Mouse (Mus musculus) heart, embryonic 16.5 days (tissue): Measurements from ENCODE around the gene Gtsf1. TPM values are rescaled to one million over a fixed set of nuclear protein-coding genes. Genes with fewer than 3 reads are reported as not detected.

Experiments
- ATAC-seq: fragments of 200-750 bp; cut with Nextera tagmentation; replicated peaks from 2 replicates; pipeline ENCODE4 v1.8.0; 2017; ENCODE audit warnings: moderate number of reproducible peaks; ENCODE audit not compliant: insufficient read depth, low FRiP score; ENCODE audit errors: extremely low read depth
- H3K27ac ChIP-seq: fragments of 300-500 bp; sonication (generic); 2 replicates; pipeline ENCODE4 v1.5.1; 2014; ENCODE audit warnings: mild to moderate bottlenecking, low read length, control low read depth, moderate library complexity
- H3K27me3 ChIP-seq: fragments of 300-500 bp; sonication (generic); 2 replicates; pipeline ENCODE4 v1.6.1; 2014; ENCODE audit warnings: low read length, mixed read lengths; ENCODE audit not compliant: control insufficient read depth, insufficient read depth
- H3K36me3 ChIP-seq: fragments of 300-500 bp; sonication (generic); 2 replicates; pipeline ENCODE4 v1.6.1; 2014; ENCODE audit not compliant: control insufficient read depth, insufficient read depth
- H3K4me1 ChIP-seq: fragments of 300-500 bp; sonication (generic); 2 replicates; pipeline ENCODE4 v1.6.1; 2014; ENCODE audit warnings: low read length, mixed read lengths; ENCODE audit not compliant: control insufficient read depth, insufficient read depth
- H3K4me2 ChIP-seq: fragments of 300-500 bp; sonication (generic); 2 replicates; pipeline ENCODE4 v1.6.1; 2014; ENCODE audit warnings: low read depth, mild to moderate bottlenecking, control low read depth, low read length
- H3K4me3 ChIP-seq: fragments of 300-500 bp; sonication (generic); 2 replicates; pipeline ENCODE4 v1.5.1; 2014; ENCODE audit warnings: mild to moderate bottlenecking, control low read depth, low read length
- H3K9ac ChIP-seq: fragments of 300-500 bp; sonication (generic); 2 replicates; pipeline ENCODE4 v1.6.1; 2014; ENCODE audit warnings: low read length, control low read depth
- H3K9me3 ChIP-seq: fragments of 300-500 bp; sonication (generic); replicated peaks from 2 replicates; pipeline ENCODE4 v1.6.1; 2016; ENCODE audit warnings: low read length; ENCODE audit not compliant: control insufficient read depth
- WGBS: fragments of 180-500 bp; shearing (Covaris S2); extraction: QIAGEN DNeasy Blood & Tissue Kit; methylation state at CpG from one replicate; pipeline ENCODE4 v1.1.7; 2014; 5-methylcytosine and 5-hydroxymethylcytosine counted together
- polyA plus RNA-seq: library from polyadenylated mRNA; unstranded; fragments of >200 nt; fragmentation: Nextera tagmentation; extraction: Ambion mirVana; gene quantifications from 2 replicates; pipeline ENCODE4 v1.2.1, GENCODE M21; 2015

The Gtsf1 gene
- polyA plus RNA-seq, 1 experiment from 2014 or later, result 15.3 TPM

GRCm38 (mm10) chr15:103354690-103355089 is 75.6 kb downstream of the Gtsf1 start:
- Histone ChIP-seq H3K27ac (peak overlapping the region; percentile 94), H3K36me3 (peaks cover 54% of the 10 kb centered on the region), H3K9ac (peak overlapping the region; percentile 43)

GRCm38 (mm10) chr15:103353511-103354256 is 76.6 kb downstream of the Gtsf1 start:
- no peaks in the 10 kb centered on the region for H3K27me3 ChIP-seq
- H3K9ac ChIP-seq, result 0 out of 2 replicates have a peak overlapping the region, but pooled peaks have one; percentile 43
- WGBS, result 89% methylated on average over 11 of the region's 11 CpGs
- H3K9me3 ChIP-seq, result no peaks in the 10 kb centered on the region
- peaks cover 41% of the 10 kb centered on the region for H3K4me1 ChIP-seq
- H3K27ac ChIP-seq, result 0 out of 2 replicates have a peak overlapping the region, but pooled peaks have one; percentile 28
- H3K36me3 ChIP-seq, result peaks cover 64% of the 10 kb centered on the region
- H3K4me2 ChIP-seq, result no peak overlapping the region
- no peak for ATAC-seq
- H3K4me3 ChIP-seq, result no peak overlapping the region

More at GRCm38 (mm10) chr15:103354690-103355089, 75.6 kb downstream of the Gtsf1 start:
- H3K4me3 ChIP-seq, result no peak overlapping the region
- peaks cover 51% of the 10 kb centered on the region for H3K4me1 ChIP-seq
- H3K9me3 ChIP-seq, result no peaks in the 10 kb centered on the region
- H3K4me2 ChIP-seq, result no peak overlapping the region; the same call in 1 of the 2 replicates
- no peaks in the 10 kb centered on the region for H3K27me3 ChIP-seq
- 78% methylated on average over 2 of the region's 2 CpGs for WGBS
- ATAC-seq, result no peak

- H3K27ac ChIP-seq, result 0 out of 2 replicates have a peak overlapping the region, but pooled peaks have one; percentile 28
- WGBS, result 38% methylated on average over 4 of the region's 4 CpGs
- H3K4me3 ChIP-seq, result no peak overlapping the region
- H3K9ac ChIP-seq, result no peak overlapping the region
- H3K27me3 ChIP-seq, result no peaks in the 10 kb centered on the region
- H3K9me3 ChIP-seq, result no peaks in the 10 kb centered on the region
- H3K36me3 ChIP-seq, result peaks cover 71% of the 10 kb centered on the region
- H3K4me2 ChIP-seq, result no peak overlapping the region
- peaks cover 32% of the 10 kb centered on the region for H3K4me1 ChIP-seq
- ATAC-seq, result no peak; the same call in 1 of the 2 replicates
These were observed 77.4 kb downstream of the Gtsf1 start for GRCm38 (mm10) chr15:103352856-103353255.

Other genes starting within 250 kb of the Gtsf1 start
- 70.4 and 81.2 TPM in 2 replicates for gene Cbx5, start 190.7 kb downstream of the Gtsf1 start, polyA plus RNA-seq
- 344 and 353 TPM in 2 replicates for gene Hnrnpa1, start 190.0 kb downstream of the Gtsf1 start, polyA plus RNA-seq
- 3.3 and 3.9 TPM in 2 replicates for gene Nfe2, start 172.1 kb downstream of the Gtsf1 start, polyA plus RNA-seq
- 155 and 161 TPM in 2 replicates for gene Copz1, start 157.8 kb downstream of the Gtsf1 start, polyA plus RNA-seq
- gene Gpr84, start 119.9 kb downstream of the Gtsf1 start, polyA plus RNA-seq, result 0.19 TPM in 1 of 2 replicates, not detected in the other
- gene Zfp385a, start 90.4 kb downstream of the Gtsf1 start, polyA plus RNA-seq, result 6.5 and 7.5 TPM in 2 replicates
- gene Itga5, start 63.7 kb downstream of the Gtsf1 start, polyA plus RNA-seq, result 64.0 and 72.7 TPM in 2 replicates
- gene Gtsf2, start 18.0 kb upstream of the Gtsf1 start, polyA plus RNA-seq, result not detected in 2 replicates
- gene Nckap1l, start 23.3 kb upstream of the Gtsf1 start, polyA plus RNA-seq, result 3.6 and 7.0 TPM in 2 replicates
- gene Pde1b, start 72.6 kb upstream of the Gtsf1 start, polyA plus RNA-seq, result 2.4 and 2.8 TPM in 2 replicates
- gene Ppp1r1a, start 107.5 kb upstream of the Gtsf1 start, polyA plus RNA-seq, result 52.7 and 58.6 TPM in 2 replicates
- not detected in 2 replicates for gene Glycam1, start 134.6 kb upstream of the Gtsf1 start, polyA plus RNA-seq